Mouse (Mus musculus) hindbrain, embryonic 12.5 days (tissue): Measurements from ENCODE around the gene Pard6b. TPM values are rescaled to one million over a fixed set of nuclear protein-coding genes. Genes with fewer than 3 reads are reported as not detected.

Experiments
- microRNA-seq: library from miRNA; unstranded; fragments of <30 nt; microRNA quantifications from one replicate; pipeline ENCODE4, GENCODE M21; 2017
- polyA plus RNA-seq: library from polyadenylated mRNA; unstranded; fragments of >200 nt; fragmentation: Nextera tagmentation; extraction: Ambion mirVana; gene quantifications from 2 replicates; pipeline ENCODE4 v1.2.1, GENCODE M21; 2016

Gene Pard6b
- polyA plus RNA-seq, 1 experiment from 2014 or later = 9.6 TPM

Small RNA genes within 50 kb of the gene (microRNA-seq; reads per million reads assigned to microRNA genes)
- not detected for gene Gm24327

Other genes with a start within 250 kb of the Pard6b start
- 96.9 and 118 TPM in 2 replicates for gene Ptpn1, start 148.9 kb upstream of the Pard6b start, polyA plus RNA-seq
- gene Ripor3, start 70.4 kb upstream of the Pard6b start, polyA plus RNA-seq = 1.1 and 1.3 TPM in 2 replicates
- gene Adnp, start 126.1 kb downstream of the Pard6b start, polyA plus RNA-seq = 19.1 and 20.6 TPM in 2 replicates
- 21.7 and 22.8 TPM in 2 replicates for gene Gm20716, start 149.4 kb downstream of the Pard6b start, polyA plus RNA-seq
- 77.2 and 83.6 TPM in 2 replicates for gene Dpm1, start 149.6 kb downstream of the Pard6b start, polyA plus RNA-seq
- gene Mocs3, start 149.6 kb downstream of the Pard6b start, polyA plus RNA-seq = 12.2 and 13.7 TPM in 2 replicates
- 1.0 and 1.2 TPM in 2 replicates for gene Kcng1, start 200.7 kb downstream of the Pard6b start, polyA plus RNA-seq